Mouse (Mus musculus) adrenal gland, postnatal 4 days (tissue): ENCODE results near the gene Polrmt. TPM values are rescaled to one million over a fixed set of nuclear protein-coding genes. Genes with fewer than 3 reads are reported as not detected.

ENCODE experiments used
- DNase-seq, 2 experiments: peaks; one replicate each; pipeline ENCODE4 v3.0.0; 2021 to 2022; ENCODE audit warnings: low spot score in 2 of 2, mixed read lengths in 2 of 2
- long read RNA-seq, 2 experiments: library from polyadenylated mRNA; stranded (forward); transcript quantifications; one replicate each; pipeline ENCODE4 v2.0.0; 2021
- total RNA-seq, 2 experiments: library from RNA; stranded (reverse); gene quantifications; 2 replicates each; pipeline ENCODE4 v1.2.3; 2021

Gene Polrmt
- 10 to 100 TPM; 61.2 to 68.6 TPM for total RNA-seq
- long read RNA-seq, experiment 1, transcript Polrmt-201 (21 exons, 3,755 nt), result major isoform, 17 of 32 reads
- long read RNA-seq, experiment 1, partial matches to known transcripts, result 7 of 32 reads
- long read RNA-seq, experiment 1, other reads (novel, unspliced or antisense), result 8 of 32 reads
- long read RNA-seq, experiment 2, transcript Polrmt-201 (21 exons, 3,755 nt), result major isoform, 71 of 111 reads
- long read RNA-seq, experiment 2, partial matches to known transcripts, result 20 of 111 reads
- long read RNA-seq, experiment 2, other reads (novel, unspliced or antisense), result 16 of 111 reads

- DNase-seq, result peak; percentile 72 to 87
Measured at GRCm38 (mm10) chr10:79745898-79746773, at the start of gene Polrmt. TSS of gene Polrmt (minus strand) at chr10:79746581.

DNA sequence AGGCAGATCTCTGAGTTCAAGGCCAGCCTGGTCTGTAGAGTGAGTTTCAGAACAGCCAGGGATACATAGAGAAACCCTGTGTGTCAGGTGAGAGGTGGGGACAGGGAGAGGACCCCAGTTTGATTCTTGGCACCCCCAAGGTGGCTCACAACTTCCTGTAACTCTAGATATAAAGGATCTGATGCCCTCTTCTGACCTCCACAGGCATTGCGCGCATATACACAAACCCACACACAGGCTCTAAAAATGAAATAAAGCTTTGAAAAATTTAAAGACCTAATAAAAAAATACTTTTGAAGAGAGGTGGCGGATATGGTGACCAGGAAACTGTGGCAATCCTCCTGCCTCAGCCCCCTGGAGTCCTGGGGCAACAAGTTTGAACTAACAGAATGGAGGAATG is 49.5 kb upstream of the Polrmt start:
- DNase-seq, result no peak

DNA sequence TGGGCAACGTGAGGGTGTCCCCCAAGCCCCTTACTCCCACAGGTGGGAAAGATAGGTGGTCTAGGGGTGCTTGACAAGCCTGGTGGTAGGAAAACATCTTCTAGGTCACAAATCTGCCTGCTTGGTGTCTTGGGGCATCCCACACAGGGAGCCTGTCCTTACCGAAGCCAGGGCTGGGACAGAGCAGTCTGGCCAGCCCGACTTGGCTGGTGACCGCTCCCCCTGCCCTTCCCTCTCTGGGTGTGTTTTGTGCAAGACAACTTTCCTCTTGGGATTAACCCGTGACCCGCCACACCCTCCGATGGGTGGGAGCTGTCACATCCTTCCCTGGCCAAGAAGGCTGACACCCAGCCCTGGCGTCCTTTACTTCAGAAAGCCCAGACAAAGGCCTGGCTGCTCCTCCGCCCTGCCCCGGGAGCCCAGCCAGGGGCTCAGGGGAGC is 48.1 kb upstream of the Polrmt start:
- DNase-seq, result no peak

DNA sequence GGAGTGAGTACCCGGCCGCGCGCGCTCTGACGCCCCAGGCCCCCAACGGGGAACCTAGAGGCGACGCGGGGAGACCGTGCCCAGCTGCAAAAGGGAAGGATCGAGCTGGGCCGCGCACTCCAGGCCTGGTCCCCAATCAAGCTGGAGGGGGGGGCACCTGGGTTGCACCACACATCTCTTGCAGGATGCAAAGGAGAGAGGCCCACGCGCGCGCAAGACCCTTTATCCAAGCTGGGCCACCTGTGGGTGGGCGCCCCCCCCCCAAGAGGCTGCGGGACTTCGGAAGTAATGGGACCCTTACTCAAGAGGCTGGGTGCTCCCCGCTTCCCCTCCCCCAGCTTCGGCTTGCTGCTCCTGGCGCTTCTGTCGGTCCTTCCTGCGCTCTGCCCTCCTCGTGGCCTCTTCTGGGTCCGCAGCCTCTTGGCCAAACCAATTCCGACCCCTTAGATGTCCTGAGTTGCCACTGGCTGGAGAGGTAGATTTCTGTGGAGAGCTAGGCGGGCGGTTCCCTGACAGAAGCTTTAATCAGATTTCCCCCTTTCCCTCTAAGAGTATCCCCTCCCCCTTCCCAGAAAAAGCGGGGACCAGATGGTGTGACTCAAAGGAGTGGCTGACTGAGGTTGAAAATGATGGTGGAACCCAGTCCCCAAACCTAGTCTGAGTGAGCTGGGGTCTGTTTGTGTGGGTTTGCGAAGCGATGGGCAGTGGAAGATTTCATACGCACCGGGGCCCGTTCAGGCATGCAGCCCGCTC is 47.5 kb upstream of the Polrmt start:
- DNase-seq, result no peak

GRCm38 (mm10) chr10:79793051-79793737 is 46.8 kb upstream of the Polrmt start, which contains the start of gene Palm:
TSS of gene Palm (plus strand) at chr10:79793572.
- DNase-seq, result peak; percentile 58 to 59

GRCm38 (mm10) chr10:79792339-79793040 is 46.1 kb upstream of the Polrmt start:
- DNase-seq, result no peak

DNA sequence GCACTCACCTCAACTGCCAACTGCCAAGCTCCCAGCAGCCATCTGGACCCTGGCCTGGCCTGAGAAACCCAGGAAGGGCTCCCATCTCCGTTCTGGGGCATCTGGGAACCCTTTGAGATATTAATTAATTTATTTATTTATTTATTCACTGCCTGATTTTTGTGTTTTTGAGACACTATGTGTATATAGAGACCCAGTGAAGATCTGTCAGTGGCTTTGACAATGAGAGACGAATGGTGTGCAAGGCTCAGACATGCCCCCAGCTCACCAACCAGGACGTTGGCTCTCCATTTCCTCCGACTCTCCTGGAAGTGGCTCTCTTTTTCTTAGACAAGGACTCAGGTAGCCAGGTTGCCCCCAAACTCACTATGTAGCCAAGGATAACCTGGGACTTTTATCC is 44.5 kb upstream of the Polrmt start, which contains the start of gene Prss57:
Gene Prss57 (minus strand): TSS at position 101 of the 400 bp plus-strand sequence.
- DNase-seq, result no peak

- DNase-seq, result no peak
Measured at GRCm38 (mm10) chr10:79789581-79789980, 43.2 kb upstream of the Polrmt start.

GRCm38 (mm10) chr10:79788386-79789158 is 42.2 kb upstream of the Polrmt start:
- DNase-seq, result peak in 1 of 2 experiments; percentile 67

- no peak for DNase-seq
Measured at GRCm38 (mm10) chr10:79783920-79784800, 37.8 kb upstream of the Polrmt start.

DNA sequence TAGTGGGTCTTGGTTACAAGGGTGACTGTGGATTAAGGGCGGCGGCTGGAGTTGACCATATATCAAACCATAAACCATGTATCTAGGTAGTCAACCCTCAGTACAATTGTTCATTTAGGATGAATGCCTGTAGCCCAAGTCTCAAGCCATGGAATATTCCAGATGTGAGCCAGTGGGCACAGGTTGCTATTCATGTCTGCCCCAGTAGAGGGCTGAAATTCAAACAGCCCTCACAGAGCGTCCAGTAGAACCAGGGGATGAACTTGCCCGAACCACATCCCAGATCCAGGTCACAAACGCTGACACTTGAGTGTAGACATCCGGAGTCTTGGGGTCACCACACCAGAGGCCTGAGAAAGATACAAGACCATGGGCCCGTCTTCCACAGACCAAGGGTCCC is 36.7 kb upstream of the Polrmt start:
- DNase-seq, result no peak

DNA sequence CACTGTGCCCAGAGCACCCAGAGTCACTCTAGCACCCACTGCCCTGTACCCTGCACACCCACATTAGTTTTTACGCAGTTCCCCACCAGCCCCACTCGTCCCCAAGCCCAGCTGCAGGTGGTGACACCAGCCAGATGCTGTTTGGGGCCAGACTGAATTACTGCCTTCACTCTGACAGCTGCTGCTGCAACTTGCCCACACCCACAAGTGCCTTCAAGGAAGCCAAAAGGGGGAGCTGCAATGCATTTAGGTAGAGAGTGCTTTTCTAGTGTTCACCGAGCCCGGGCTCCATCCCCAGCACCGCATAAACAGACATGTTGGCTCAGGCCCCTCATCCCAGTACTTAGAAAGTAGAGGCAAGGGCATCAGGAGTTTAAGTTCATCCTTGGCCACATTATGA is 35.6 kb upstream of the Polrmt start:
- no peak for DNase-seq

- no peak for DNase-seq
Measured at GRCm38 (mm10) chr10:79781139-79781538, 34.8 kb upstream of the Polrmt start.

DNA sequence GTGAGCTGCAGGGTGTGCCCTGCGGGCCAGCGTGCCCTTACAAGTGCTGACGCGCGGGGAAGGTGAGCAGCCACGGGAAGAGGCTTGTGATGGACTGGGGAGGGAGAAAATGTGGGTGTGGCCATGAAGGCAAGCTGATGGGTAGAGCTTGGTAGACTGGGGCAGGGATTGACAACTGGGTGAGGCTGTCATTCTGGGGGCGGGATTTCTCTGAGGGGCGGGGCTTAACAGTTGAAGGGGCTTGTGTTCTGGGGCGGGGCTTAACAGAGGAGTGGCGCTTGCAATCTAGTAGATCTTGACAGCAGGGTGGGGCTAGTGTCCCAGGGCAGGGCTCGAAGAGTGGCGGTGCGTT is 34.3 kb upstream of the Polrmt start:
- DNase-seq, result peak in 1 of 2 experiments; percentile 27

DNA sequence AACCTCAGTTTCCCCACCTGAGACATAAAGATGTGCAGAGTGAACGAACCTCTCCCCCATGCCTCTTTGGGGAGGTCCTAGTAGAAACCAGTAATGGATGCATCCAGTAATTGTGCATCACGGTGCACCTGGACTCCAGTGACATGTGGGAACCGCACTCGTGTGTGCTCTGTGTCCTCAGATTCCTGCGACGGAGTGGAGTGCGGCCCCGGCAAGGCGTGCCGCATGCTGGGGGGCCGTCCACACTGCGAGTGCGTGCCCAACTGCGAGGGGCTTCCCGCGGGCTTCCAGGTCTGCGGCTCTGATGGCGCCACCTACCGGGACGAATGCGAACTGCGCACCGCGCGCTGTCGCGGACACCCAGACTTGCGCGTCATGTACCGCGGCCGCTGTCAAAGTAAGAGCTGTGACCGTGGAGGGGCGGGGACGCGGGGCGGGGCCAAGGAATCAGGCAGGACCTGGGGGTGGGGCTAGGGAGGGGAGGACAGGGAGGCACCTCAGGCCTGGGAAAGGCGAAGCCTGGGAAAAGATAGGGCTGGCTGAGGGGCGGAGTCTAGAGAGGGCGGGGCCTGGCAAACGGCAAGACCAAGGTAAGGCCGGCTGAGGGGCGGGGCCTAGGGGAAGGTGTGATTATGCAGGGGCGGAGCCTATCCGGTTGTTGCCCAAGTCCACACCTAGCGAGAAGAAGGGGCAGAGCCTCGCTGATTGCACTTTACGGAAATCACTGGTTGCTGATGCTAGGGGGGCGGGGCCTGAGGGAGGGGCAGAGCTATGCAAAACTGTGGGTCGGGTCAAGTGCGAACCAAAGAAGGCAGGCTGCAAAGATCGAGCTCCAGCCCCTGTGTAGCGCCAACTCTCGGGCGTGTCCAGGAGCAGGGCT is 33.6 kb upstream of the Polrmt start:
- DNase-seq, result peak; percentile 88 to 91

- no peak for DNase-seq
Measured at GRCm38 (mm10) chr10:79779193-79779592, 32.8 kb upstream of the Polrmt start.

- no peak for DNase-seq
Measured at GRCm38 (mm10) chr10:79778006-79778405, 31.6 kb upstream of the Polrmt start.
